Mouse (Mus musculus) embryonic facial prominence, embryonic 14.5 days (tissue): ENCODE results near the gene Osgep. TPM values are rescaled to one million over a fixed set of nuclear protein-coding genes. Genes with fewer than 3 reads are reported as not detected.
A peak's percentile ranks its signal among the peaks of the same experiment; 100 is the strongest.
"Not testable (repeated sequence)": the region's sequence is repeated elsewhere in the genome, so short reads cannot be mapped to it uniquely, and the experiment has no call there.

Experiments
- ATAC-seq: fragments of 200-750 bp; cut with Nextera tagmentation; 2 replicates; pipeline ENCODE4 v1.8.0; 2017; ENCODE audit warnings: low read depth, moderate number of reproducible peaks, moderate TSS enrichment
- DNase-seq: peaks from one replicate; pipeline ENCODE4 v3.0.0-alpha.2; 2015; ENCODE audit warnings: low spot score
- H3K27ac ChIP-seq: fragments of 300-500 bp; sonication (generic); replicated peaks from 2 replicates; pipeline ENCODE4 v1.5.1; 2014; ENCODE audit warnings: low read depth, mild to moderate bottlenecking, low read length, moderate library complexity
- H3K27me3 ChIP-seq: fragments of 300-500 bp; sonication (generic); replicated peaks from 2 replicates; pipeline ENCODE4 v1.6.1; 2014; ENCODE audit warnings: low read length; ENCODE audit not compliant: control insufficient read depth, insufficient read depth
- H3K36me3 ChIP-seq: fragments of 300-500 bp; sonication (generic); 2 replicates; pipeline ENCODE4 v1.6.1; 2014; ENCODE audit warnings: low read length, mixed read lengths; ENCODE audit not compliant: control insufficient read depth, insufficient read depth
- H3K4me1 ChIP-seq: fragments of 300-500 bp; sonication (generic); 2 replicates; pipeline ENCODE4 v1.6.1; 2014; ENCODE audit warnings: antibody characterized with exemption, low read length; ENCODE audit not compliant: control insufficient read depth, insufficient read depth
- H3K4me2 ChIP-seq: fragments of 300-500 bp; sonication (generic); 2 replicates; pipeline ENCODE4 v1.6.1; 2014; ENCODE audit warnings: low read depth, mild to moderate bottlenecking, low read length, moderate library complexity, mixed read lengths
- H3K4me3 ChIP-seq: fragments of 300-500 bp; sonication (generic); 2 replicates; pipeline ENCODE4 v1.5.1; 2014; ENCODE audit warnings: low read depth, mild to moderate bottlenecking, low read length
- H3K9ac ChIP-seq: fragments of 300-500 bp; sonication (generic); 2 replicates; pipeline ENCODE4 v1.6.1; 2014; ENCODE audit warnings: low read depth, mild to moderate bottlenecking, low read length, moderate library complexity, mixed read lengths
- H3K9me3 ChIP-seq: fragments of 300-500 bp; sonication (generic); 2 replicates; pipeline ENCODE4 v1.6.1; 2016; ENCODE audit warnings: low read length; ENCODE audit not compliant: control insufficient read depth
- WGBS: fragments of 180-500 bp; shearing (Covaris S2); extraction: QIAGEN DNeasy Blood & Tissue Kit; methylation state at CpG from one replicate; pipeline ENCODE4 v1.1.7; 2014; 5-methylcytosine and 5-hydroxymethylcytosine counted together
- polyA plus RNA-seq: library from polyadenylated mRNA; unstranded; fragments of >200 nt; fragmentation: Nextera tagmentation; extraction: Ambion mirVana; gene quantifications from 2 replicates; pipeline ENCODE4 v1.2.1, GENCODE M21; 2014

Osgep gene
- 138 and 153 TPM in 2 replicates for polyA plus RNA-seq

- no peaks in the 10 kb centered on the region for H3K9me3 ChIP-seq
- H3K36me3 ChIP-seq: peaks cover 40% of the 10 kb centered on the region
- no peaks in the 10 kb centered on the region for H3K27me3 ChIP-seq
- under 1% methylated on average over 41 of the region's 57 CpGs for WGBS
- H3K4me3 ChIP-seq: peak within 1 kb of the TSS; percentile 71
- H3K9ac ChIP-seq: peak within 1 kb of the TSS; percentile 86
- H3K27ac ChIP-seq: peak within 1 kb of the TSS; percentile 95
- H3K4me2 ChIP-seq: peak within 1 kb of the TSS; percentile 88
- peak; percentile 98 for DNase-seq
- H3K4me1 ChIP-seq: 0 out of 2 replicates have a peak, but pooled peaks cover 11% of the 10 kb centered on the region
- peak; percentile 94 for ATAC-seq
Observed at GRCm38 (mm10) chr14:50924281-50925064, at the start of gene Osgep, which contains the start of gene Apex1. Gene Osgep, minus strand, starts transcription at chr14:50924893. Gene Apex1, plus strand, starts transcription at chr14:50924968.

- WGBS: 45% methylated on average over 4 of the region's 4 CpGs
- H3K4me3 ChIP-seq: no peak overlapping the region
- DNase-seq: peak; percentile 39
Observed at GRCm38 (mm10) chr14:50973700-50974099, 49.0 kb upstream of the Osgep start.

GRCm38 (mm10) chr14:50973054-50973453 lies 48.4 kb upstream of the Osgep start:
- H3K36me3 ChIP-seq, H3K9ac ChIP-seq, DNase-seq, H3K4me1 ChIP-seq, H3K27me3 ChIP-seq, H3K27ac ChIP-seq, ATAC-seq, H3K4me3 ChIP-seq, H3K9me3 ChIP-seq, H3K4me2 ChIP-seq: not testable (repeated sequence)
- WGBS: 89% methylated on average over 4 of the region's 5 CpGs

More at GRCm38 (mm10) chr14:50973700-50974099, 49.0 kb upstream of the Osgep start:
- Histone ChIP-seq H3K9me3 (no peaks in the 10 kb centered on the region), H3K9ac (no peak overlapping the region), H3K4me2 (no peak overlapping the region), H3K27ac (no peak overlapping the region), H3K36me3 (no peaks in the 10 kb centered on the region), H3K27me3 (no peaks in the 10 kb centered on the region), H3K4me1 (no peaks in the 10 kb centered on the region; the same call in 1 of the 2 replicates)
- no peak for ATAC-seq

GRCm38 (mm10) chr14:50970822-50971221 lies 46.1 kb upstream of the Osgep start:
- no peaks in the 10 kb centered on the region for H3K9me3 ChIP-seq
- no peak for ATAC-seq
- no peak overlapping the region for H3K4me3 ChIP-seq
- H3K27ac ChIP-seq: no peak overlapping the region
- no peak overlapping the region for H3K9ac ChIP-seq
- no peak overlapping the region for H3K4me2 ChIP-seq
- 63% methylated on average over 1 of the region's 1 CpGs for WGBS
- no peaks in the 10 kb centered on the region for H3K36me3 ChIP-seq
- no peak for DNase-seq
- H3K4me1 ChIP-seq: no peaks in the 10 kb centered on the region; the same call in 1 of the 2 replicates
- H3K27me3 ChIP-seq: no peaks in the 10 kb centered on the region

GRCm38 (mm10) chr14:50969558-50970544 lies 45.2 kb upstream of the Osgep start:
- DNase-seq (peak; percentile 35), ATAC-seq (no peak)
- WGBS: 28% methylated on average over 12 of the region's 12 CpGs
- Histone ChIP-seq H3K4me2 (peak overlapping the region; percentile 3; the same call in 1 of the 2 replicates), H3K9me3 (no peaks in the 10 kb centered on the region), H3K9ac (no peak overlapping the region), H3K4me3 (no peak overlapping the region), H3K27me3 (no peaks in the 10 kb centered on the region), H3K36me3 (no peaks in the 10 kb centered on the region), H3K27ac (no peak overlapping the region), H3K4me1 (no peaks in the 10 kb centered on the region; the same call in 1 of the 2 replicates)

GRCm38 (mm10) chr14:50969041-50969440 lies 44.3 kb upstream of the Osgep start:
- H3K27me3 ChIP-seq: no peaks in the 10 kb centered on the region
- H3K4me2 ChIP-seq: peak overlapping the region; percentile 3; the same call in 1 of the 2 replicates
- no peak for ATAC-seq
- H3K4me3 ChIP-seq: no peak overlapping the region
- 24% methylated on average over 1 of the region's 1 CpGs for WGBS
- H3K4me1 ChIP-seq: no peaks in the 10 kb centered on the region; the same call in 1 of the 2 replicates
- H3K9me3 ChIP-seq: no peaks in the 10 kb centered on the region
- H3K36me3 ChIP-seq: no peaks in the 10 kb centered on the region
- DNase-seq: no peak
- no peak overlapping the region for H3K27ac ChIP-seq
- no peak overlapping the region for H3K9ac ChIP-seq

GRCm38 (mm10) chr14:50968216-50968980 lies 43.7 kb upstream of the Osgep start:
- Histone ChIP-seq H3K4me3 (no peak overlapping the region), H3K27me3 (no peaks in the 10 kb centered on the region), H3K4me2 (no peak overlapping the region), H3K9ac (no peak overlapping the region), H3K9me3 (no peaks in the 10 kb centered on the region), H3K27ac (no peak overlapping the region), H3K36me3 (no peaks in the 10 kb centered on the region), H3K4me1 (no peaks in the 10 kb centered on the region; the same call in 1 of the 2 replicates)
- 74% methylated on average over 5 of the region's 5 CpGs for WGBS
- DNase-seq (peak; percentile 16), ATAC-seq (no peak)
